Mouse (Mus musculus) layer of hippocampus, adult 2 months (tissue): Measurements from ENCODE around the gene Utp18. TPM values are rescaled to one million over a fixed set of nuclear protein-coding genes. Genes with fewer than 3 reads are reported as not detected.
"Not testable (repeated sequence)": the region's sequence is repeated elsewhere in the genome, so short reads cannot be mapped to it uniquely, and the experiment has no call there.

Experiments used
- DNase-seq, 2 experiments: peaks; one replicate each; pipeline ENCODE4 v3.0.0; 2022; ENCODE audit warnings: low spot score in 2 of 2
- H3K27ac ChIP-seq: fragments of 200-600 bp; 2 replicates; pipeline ENCODE4 v1.8.1; 2022
- H3K4me3 ChIP-seq: fragments of 200-600 bp; 2 replicates; pipeline ENCODE4 v1.8.1; 2022; ENCODE audit warnings: mild to moderate bottlenecking
- CTCF ChIP-seq: fragments of 200-600 bp; conservative IDR thresholded peaks from 2 replicates; pipeline ENCODE4 v1.8.1; 2022; ENCODE audit warnings: antibody characterized with exemption, mild to moderate bottlenecking, moderate library complexity
- long read RNA-seq, 2 experiments: library from polyadenylated mRNA; stranded (forward); transcript quantifications; one replicate each; pipeline ENCODE4 v2.0.0; 2021; ENCODE audit warnings: borderline mapping rate in 2 of 2
- total RNA-seq, 2 experiments: library from RNA; stranded (reverse); gene quantifications; 2 replicates each; pipeline ENCODE4 v1.2.3; 2021

Gene Utp18
- 10 to 100 TPM; 23.8 to 24.2 TPM for total RNA-seq
- long read RNA-seq, experiment 1, transcript Utp18-201 (14 exons, 2,613 nt) = major isoform, 17 of 20 reads
- long read RNA-seq, experiment 1, partial matches to known transcripts = 1 of 20 reads
- long read RNA-seq, experiment 1, other reads (novel, unspliced or antisense) = 2 of 20 reads
- long read RNA-seq, experiment 2, transcript Utp18-201 (14 exons, 2,613 nt) = major isoform, 31 of 34 reads
- long read RNA-seq, experiment 2, partial matches to known transcripts = 2 of 34 reads
- long read RNA-seq, experiment 2, other reads (novel, unspliced or antisense) = 1 of 34 reads

DNA sequence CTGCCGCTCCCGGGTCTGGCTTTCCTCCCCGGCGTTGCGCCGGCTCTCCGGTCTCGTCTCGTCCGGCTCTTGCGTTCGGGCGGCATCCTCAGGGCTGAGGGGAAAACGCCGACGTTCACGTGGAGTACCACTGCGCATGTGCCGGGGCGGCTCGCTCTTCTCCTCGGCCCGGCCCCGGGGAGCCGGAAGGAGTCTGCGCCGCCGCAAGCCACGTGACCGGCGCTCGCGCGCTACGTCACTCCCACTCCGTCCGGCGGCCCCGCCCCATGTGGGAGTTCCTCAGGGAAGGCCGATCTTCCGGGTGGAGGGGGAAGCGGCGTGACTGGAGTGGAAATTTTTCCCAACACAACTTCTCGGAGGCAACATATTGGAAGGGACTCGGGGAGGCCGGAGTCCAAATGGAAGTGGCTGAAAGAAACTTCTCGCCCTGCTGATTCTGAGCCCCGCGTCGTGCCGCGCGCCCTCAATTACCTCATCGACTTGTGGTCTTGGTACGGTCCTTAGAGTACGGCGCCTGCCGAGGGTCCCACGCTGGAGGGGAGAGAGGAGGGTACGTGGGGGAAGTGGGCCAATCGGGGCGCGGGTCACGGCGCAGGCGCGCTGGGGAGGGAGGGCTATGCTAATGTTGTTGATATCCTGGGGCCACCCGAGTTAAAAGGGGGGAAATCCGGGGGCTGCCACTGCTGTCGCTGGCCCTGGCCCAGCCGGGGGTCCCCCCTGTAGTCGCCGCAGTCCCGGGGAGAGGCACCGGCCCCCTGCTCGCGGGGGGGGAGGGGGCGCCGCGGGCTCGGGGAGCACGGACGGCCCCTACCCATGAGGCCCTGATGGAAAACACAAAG, at the start of gene Utp18, which contains the start of gene Mbtd1:
TSS of gene Utp18 (minus strand) at position 195 of the 839 bp plus-strand sequence.
TSS of gene Mbtd1 (plus strand) at position 281 of the 839 bp plus-strand sequence.
- DNase-seq = peak; percentile 99
- TF ChIP-seq CTCF = no peak
- peak within 1 kb of the TSS; percentile 100 for H3K27ac ChIP-seq
- H3K4me3 ChIP-seq = peak within 1 kb of the TSS; percentile 91

- peak; percentile 65 for TF ChIP-seq CTCF
- DNase-seq = no peak
- Histone ChIP-seq H3K4me3 (no peak overlapping the region), H3K27ac (no peak overlapping the region)
Measured at GRCm38 (mm10) chr11:93929106-93929505, 43.5 kb upstream of the Utp18 start.

DNA sequence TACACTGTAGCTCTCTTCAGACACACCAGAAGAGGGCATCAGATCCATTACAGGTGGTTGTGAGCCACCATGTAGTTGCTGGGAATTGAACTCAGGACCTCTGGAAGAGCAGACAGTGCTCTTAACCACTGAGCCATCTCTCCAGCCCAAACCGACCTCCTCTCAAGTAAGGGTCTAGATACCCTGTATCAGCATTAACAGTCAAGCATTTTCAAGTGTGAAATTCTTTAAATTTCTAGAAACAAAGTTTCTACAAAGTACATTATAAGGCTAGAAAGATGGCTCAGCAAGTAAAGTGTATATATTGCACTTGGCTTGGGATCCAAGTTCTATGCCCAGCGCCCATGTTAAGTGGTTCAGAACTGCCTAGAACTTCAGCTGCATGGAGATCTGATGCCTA, 29.5 kb upstream of the Utp18 start:
- H3K4me3 ChIP-seq, H3K27ac ChIP-seq, DNase-seq: not testable (repeated sequence)

GRCm38 (mm10) chr11:93911603-93912002, 26.0 kb upstream of the Utp18 start:
- TF ChIP-seq CTCF = no peak
- no peak overlapping the region for H3K27ac ChIP-seq
- no peak overlapping the region for H3K4me3 ChIP-seq
- DNase-seq = no peak

GRCm38 (mm10) chr11:93908829-93909228, 23.3 kb upstream of the Utp18 start:
- DNase-seq = no peak
- TF ChIP-seq CTCF = no peak
- Histone ChIP-seq H3K27ac (no peak overlapping the region), H3K4me3 (no peak overlapping the region)

DNA sequence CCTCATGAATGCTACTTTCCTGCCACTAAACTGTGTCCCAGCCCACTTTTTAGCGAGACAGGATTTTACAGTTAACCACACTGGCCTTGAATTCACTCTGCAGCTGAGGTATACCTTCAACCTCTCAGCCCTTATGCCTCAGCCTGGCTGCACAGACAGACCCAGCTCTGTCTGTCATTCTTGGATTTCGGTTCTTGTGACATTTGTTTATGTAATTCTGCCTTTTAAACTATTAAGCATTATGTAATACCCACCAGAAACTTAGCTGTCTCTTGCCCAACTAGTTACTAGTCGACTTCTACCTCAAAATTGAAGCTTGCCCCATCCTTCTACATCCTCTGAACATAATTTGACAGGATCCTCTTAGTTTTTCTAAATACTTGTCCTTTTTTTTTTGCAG, 22.3 kb upstream of the Utp18 start:
- DNase-seq = no peak
- TF ChIP-seq CTCF = no peak
- Histone ChIP-seq H3K4me3 (no peak overlapping the region), H3K27ac (0 out of 2 replicates have a peak overlapping the region, but pooled peaks have one; percentile 2)

DNA sequence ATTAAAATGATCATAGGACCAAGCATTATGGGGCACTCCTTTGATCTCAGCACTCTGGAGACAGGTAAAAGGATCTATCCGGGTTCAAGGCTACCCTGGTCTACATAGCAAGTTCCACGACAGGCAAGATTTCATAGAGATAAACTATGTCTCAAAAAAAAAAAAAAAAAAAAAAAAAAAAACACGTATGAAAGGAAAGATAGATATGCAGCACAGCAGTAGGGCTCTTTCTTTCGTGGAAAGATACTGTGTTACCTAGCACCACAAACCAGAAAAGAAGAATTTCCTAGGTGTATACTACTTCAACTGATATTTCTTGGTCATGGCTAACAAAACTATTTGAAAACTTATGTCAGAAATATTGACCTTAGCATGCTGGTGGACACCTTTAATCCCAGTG, 21.3 kb upstream of the Utp18 start:
- no peak for TF ChIP-seq CTCF
- DNase-seq = no peak
- no peak overlapping the region for H3K27ac ChIP-seq
- no peak overlapping the region for H3K4me3 ChIP-seq

DNA sequence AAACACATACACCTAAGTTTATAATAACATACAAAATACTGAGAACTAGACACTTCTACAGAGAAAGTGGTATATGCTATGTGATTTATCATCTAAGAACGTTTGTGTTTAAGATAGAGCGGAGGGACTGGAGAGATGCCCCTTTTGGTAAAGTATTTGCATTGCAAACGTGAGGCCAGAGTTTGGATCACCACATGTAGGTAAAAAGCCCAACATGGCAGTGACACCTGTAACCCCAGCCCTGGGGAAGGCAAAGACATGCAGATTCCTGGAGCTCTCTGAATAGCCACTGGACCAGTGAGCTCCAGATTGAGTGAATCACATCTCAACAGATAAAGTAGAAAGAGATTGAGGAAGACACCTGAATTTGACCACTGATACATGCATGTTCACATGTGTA, 12.2 kb upstream of the Utp18 start:
- no peak for TF ChIP-seq CTCF
- no peak for DNase-seq
- no peak overlapping the region for H3K4me3 ChIP-seq
- H3K27ac ChIP-seq = no peak overlapping the region

DNA sequence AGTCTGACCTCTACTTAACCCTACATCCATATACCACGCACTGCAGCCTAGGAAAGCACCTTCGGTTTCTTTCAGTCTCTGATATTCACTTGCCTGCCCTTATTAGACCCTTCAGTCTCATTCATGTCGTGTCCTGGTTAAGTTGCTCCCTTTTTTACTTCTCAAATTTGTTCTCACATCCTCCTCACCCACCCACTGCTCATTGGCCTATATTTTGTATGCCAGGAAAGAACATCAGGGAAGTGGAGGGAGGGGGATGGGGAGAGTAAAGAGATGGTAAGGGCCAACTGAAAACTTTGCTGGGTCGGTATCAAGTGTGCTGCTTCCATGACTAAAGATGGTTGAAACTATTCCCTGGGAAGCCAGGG, 1.5 kb upstream of the Utp18 start:
- Histone ChIP-seq H3K27ac (peak overlapping the region; percentile 100), H3K4me3 (peak overlapping the region; percentile 91)
- TF ChIP-seq CTCF = no peak
- DNase-seq = no peak

- H3K27ac ChIP-seq = peak overlapping the region; percentile 100
Measured at GRCm38 (mm10) chr11:93886411-93887079, 979 bp upstream of the Utp18 start.

DNA sequence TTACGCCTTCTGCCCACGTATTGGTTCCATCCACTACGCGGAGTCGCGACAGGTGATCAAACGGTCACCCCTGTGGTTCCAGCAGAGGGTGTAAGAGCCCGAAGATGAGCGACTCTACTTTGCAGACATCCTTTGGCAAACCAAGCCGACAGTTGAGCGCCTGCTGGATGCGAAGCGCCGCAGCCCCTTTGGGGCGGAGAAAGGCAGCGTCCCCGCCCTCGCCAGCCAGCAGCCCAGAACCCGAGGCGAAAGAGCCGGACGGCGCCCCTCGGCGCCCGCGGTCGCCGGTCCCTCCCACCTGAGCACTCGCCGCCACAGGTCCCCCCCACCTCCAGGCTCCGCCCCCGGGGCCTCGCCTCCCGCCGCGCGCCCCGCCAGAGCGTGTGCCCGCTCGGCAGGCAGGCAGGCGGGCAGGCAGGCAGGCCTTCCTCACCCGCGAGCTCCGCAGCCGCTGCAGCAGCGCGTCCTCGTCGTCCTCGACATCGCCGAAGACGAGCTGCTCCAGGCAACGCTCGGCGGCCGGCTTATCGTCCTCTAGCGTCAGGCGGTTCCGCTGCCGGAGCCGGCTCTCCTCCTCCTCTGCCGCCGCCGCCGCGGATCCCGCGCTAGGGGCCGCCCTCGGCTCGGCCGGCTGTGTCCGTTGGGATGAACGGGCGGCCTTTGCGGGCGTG, 530 bp downstream of the Utp18 start:
- DNase-seq = peak in 1 of 2 experiments; percentile 25
- H3K4me3 ChIP-seq = peak overlapping the region; percentile 91
- peak; percentile 38 for TF ChIP-seq CTCF
- peak overlapping the region; percentile 100 for H3K27ac ChIP-seq

More at GRCm38 (mm10) chr11:93886411-93887079, 979 bp upstream of the Utp18 start:
- peak overlapping the region; percentile 91 for H3K4me3 ChIP-seq
- peak in 1 of 2 experiments; percentile 14 for DNase-seq
- peak; percentile 10; the same call in 1 of the 2 replicates for TF ChIP-seq CTCF

GRCm38 (mm10) chr11:93884068-93884467, 1.5 kb downstream of the Utp18 start:
- H3K27ac ChIP-seq = no peak overlapping the region

DNA sequence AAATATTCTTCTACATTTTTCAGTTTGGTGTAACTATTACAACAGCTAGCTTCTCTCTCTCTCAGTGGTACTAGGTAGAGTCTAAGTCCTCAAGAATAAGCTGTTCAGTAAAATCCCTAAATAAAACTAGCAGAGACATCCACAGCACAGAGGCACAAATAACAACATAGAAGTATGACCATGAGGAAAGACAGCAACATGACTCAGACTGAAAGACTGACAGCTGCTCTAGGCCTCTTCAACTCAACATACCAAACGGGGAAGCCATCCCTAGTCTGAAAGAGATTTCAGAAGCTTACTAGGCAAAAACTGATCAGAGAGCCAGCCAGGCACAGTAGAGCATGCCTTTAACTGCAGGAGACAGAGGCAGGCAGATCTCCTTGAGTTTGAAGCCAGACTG, 22.9 kb downstream of the Utp18 start:
- DNase-seq = no peak
- no peak overlapping the region for H3K4me3 ChIP-seq
- H3K27ac ChIP-seq = no peak overlapping the region
- TF ChIP-seq CTCF = no peak

More at GRCm38 (mm10) chr11:93884068-93884467, 1.5 kb downstream of the Utp18 start:
- TF ChIP-seq CTCF = no peak
- no peak for DNase-seq
- peak overlapping the region; percentile 91 for H3K4me3 ChIP-seq
